Mouse (Mus musculus) left cerebral cortex, postnatal 25 days (tissue): ENCODE data around the gene Ccr2. TPM values are rescaled to one million over a fixed set of nuclear protein-coding genes. Genes with fewer than 3 reads are reported as not detected.
"Not testable (repeated sequence)": the region's sequence is repeated elsewhere in the genome, so short reads cannot be mapped to it uniquely, and the experiment has no call there.

ENCODE experiments used
- DNase-seq, 2 experiments: peaks; one replicate each; pipeline ENCODE4 v3.0.0; 2022; ENCODE audit warnings: low spot score in 2 of 2, mixed read lengths in 1 of 2
- intact Hi-C: fragments of 180-260 bp; cut with DNase I; formaldehyde crosslinking; loops from one replicate; pipeline ENCODE4 v1.15.1; 2025
- total RNA-seq, 2 experiments: library from RNA; stranded (reverse); gene quantifications; 2 replicates each; pipeline ENCODE4 v1.2.3; 2021

Ccr2 gene
- total RNA-seq = under 1 TPM; 0.14 to 0.21 TPM

- DNase-seq = no peak
- intact Hi-C loops = no loop called here
These were observed at the start of gene Ccr2 for GRCm38 (mm10) chr9:124101723-124102122. Gene Ccr2, plus strand, starts transcription at chr9:124101950.

GRCm38 (mm10) chr9:124053532-124053931, 48.2 kb upstream of the Ccr2 start:
- intact Hi-C loops = no loop called here
- DNase-seq = no peak

GRCm38 (mm10) chr9:124056158-124056709, 45.5 kb upstream of the Ccr2 start:
- intact Hi-C loops = no loop called here

GRCm38 (mm10) chr9:124059660-124060352, 41.9 kb upstream of the Ccr2 start:
- DNase-seq = no peak
- intact Hi-C loops = no loop called here

More at GRCm38 (mm10) chr9:124056158-124056709, 45.5 kb upstream of the Ccr2 start:
- DNase-seq = no peak

- DNase-seq, intact Hi-C loops: not testable (repeated sequence)
These were observed 40.0 kb upstream of the Ccr2 start for GRCm38 (mm10) chr9:124061474-124062432.

- no peak for DNase-seq
- intact Hi-C loops = no loop called here
These were observed 35.1 kb upstream of the Ccr2 start for GRCm38 (mm10) chr9:124066572-124067103.

- DNase-seq = no peak
- intact Hi-C loops = no loop called here
These were observed 33.4 kb upstream of the Ccr2 start for GRCm38 (mm10) chr9:124068098-124069058.

GRCm38 (mm10) chr9:124071506-124071905, 30.2 kb upstream of the Ccr2 start:
- DNase-seq = peak in 1 of 2 experiments; percentile 4
- intact Hi-C loops = no loop called here

GRCm38 (mm10) chr9:124079803-124080202, 21.9 kb upstream of the Ccr2 start:
- intact Hi-C loops = no loop called here

GRCm38 (mm10) chr9:124080471-124080870, 21.3 kb upstream of the Ccr2 start:
- intact Hi-C loops, DNase-seq: not testable (repeated sequence)

More at GRCm38 (mm10) chr9:124079803-124080202, 21.9 kb upstream of the Ccr2 start:
- DNase-seq = no peak

GRCm38 (mm10) chr9:124090441-124090840, 11.3 kb upstream of the Ccr2 start:
- DNase-seq = no peak
- intact Hi-C loops = no loop called here

- intact Hi-C loops = no loop called here
- DNase-seq = no peak
These were observed 2.6 kb upstream of the Ccr2 start for GRCm38 (mm10) chr9:124099127-124099526.

- no peak for DNase-seq
- intact Hi-C loops = no loop called here
These were observed 1.4 kb upstream of the Ccr2 start for GRCm38 (mm10) chr9:124100357-124100756.

GRCm38 (mm10) chr9:124103199-124103598, 1.4 kb downstream of the Ccr2 start:
- intact Hi-C loops = no loop called here
- no peak for DNase-seq

- DNase-seq = no peak
- intact Hi-C loops = no loop called here
These were observed 3.4 kb downstream of the Ccr2 start for GRCm38 (mm10) chr9:124105196-124105595.

- intact Hi-C loops = no loop called here
These were observed 5.5 kb downstream of the Ccr2 start for GRCm38 (mm10) chr9:124107232-124107631.

GRCm38 (mm10) chr9:124108356-124109127, 6.8 kb downstream of the Ccr2 start:
- intact Hi-C loops = no loop called here
- no peak for DNase-seq

More at GRCm38 (mm10) chr9:124107232-124107631, 5.5 kb downstream of the Ccr2 start:
- DNase-seq = no peak

- no peak for DNase-seq
- intact Hi-C loops = no loop called here
These were observed 10.2 kb downstream of the Ccr2 start for GRCm38 (mm10) chr9:124111997-124112396.
